Mouse (Mus musculus): ENCODE measurements around the gene Ripor2. TPM values are rescaled to one million over a fixed set of nuclear protein-coding genes. Genes with fewer than 3 reads are reported as not detected.

The Ripor2 gene
- total RNA-seq, 2 experiments from 2014 or later = 62.5 to 68.3 TPM

- no peak for TF ChIP-seq CTCF (IDR thresholded peaks at IDR 0.05)
- Histone ChIP-seq H3K4me3 (peak overlapping the region; percentile 93; the same call in 1 of the 2 replicates), H3K27ac (no peak overlapping the region)
- DNase-seq (ENCODE audit: extremely low spot score in 1 of 2, low spot score in 2 of 2) = no peak
- intact Hi-C loops (cut with DNase I) = no loop called here
Measured at GRCm38 (mm10) chr13:24640836-24641385, 58.9 kb downstream of the Ripor2 start.

- no peak overlapping the region for H3K4me3 ChIP-seq
- no peak overlapping the region for H3K27ac ChIP-seq
- intact Hi-C loops (cut with DNase I) = no loop called here
- no peak for TF ChIP-seq CTCF (IDR thresholded peaks at IDR 0.05)
- no peak for DNase-seq (ENCODE audit: extremely low spot score in 1 of 2, low spot score in 2 of 2)
Measured at GRCm38 (mm10) chr13:24641491-24642430, 59.8 kb downstream of the Ripor2 start.

- H3K4me3 ChIP-seq = no peak overlapping the region
- no peak for DNase-seq (ENCODE audit: extremely low spot score in 1 of 2, low spot score in 2 of 2)
- intact Hi-C loops (cut with DNase I) = no loop called here
- no peak for TF ChIP-seq CTCF (IDR thresholded peaks at IDR 0.05)
- H3K27ac ChIP-seq = no peak overlapping the region
Measured at GRCm38 (mm10) chr13:24645146-24645545, 63.2 kb downstream of the Ripor2 start.

GRCm38 (mm10) chr13:24646324-24646723, 64.3 kb downstream of the Ripor2 start:
- Histone ChIP-seq H3K27ac (no peak overlapping the region), H3K4me3 (no peak overlapping the region)
- intact Hi-C loops (cut with DNase I) = no loop called here
- DNase-seq (ENCODE audit: extremely low spot score in 1 of 2, low spot score in 2 of 2) = no peak
- no peak for TF ChIP-seq CTCF (IDR thresholded peaks at IDR 0.05)

- H3K4me3 ChIP-seq = no peak overlapping the region
- no peak for DNase-seq (ENCODE audit: extremely low spot score in 1 of 2, low spot score in 2 of 2)
- intact Hi-C loops (cut with DNase I) = no loop called here
- H3K27ac ChIP-seq = no peak overlapping the region
- TF ChIP-seq CTCF (IDR thresholded peaks at IDR 0.05) = no peak
Measured at GRCm38 (mm10) chr13:24647444-24647843, 65.5 kb downstream of the Ripor2 start.

GRCm38 (mm10) chr13:24648027-24648426, 66.0 kb downstream of the Ripor2 start:
- intact Hi-C loops (cut with DNase I) = no loop called here
- TF ChIP-seq CTCF (IDR thresholded peaks at IDR 0.05) = no peak
- Histone ChIP-seq H3K4me3 (no peak overlapping the region), H3K27ac (0 out of 2 replicates have a peak overlapping the region, but pooled peaks have one; percentile 32)
- DNase-seq (ENCODE audit: extremely low spot score in 1 of 2, low spot score in 2 of 2) = no peak

- Histone ChIP-seq H3K27ac (no peak overlapping the region), H3K4me3 (no peak overlapping the region)
- no peak for DNase-seq (ENCODE audit: extremely low spot score in 1 of 2, low spot score in 2 of 2)
- TF ChIP-seq CTCF (IDR thresholded peaks at IDR 0.05) = no peak
- intact Hi-C loops (cut with DNase I) = no loop called here
Measured at GRCm38 (mm10) chr13:24648668-24649067, 66.7 kb downstream of the Ripor2 start.

GRCm38 (mm10) chr13:24649099-24649498, 67.1 kb downstream of the Ripor2 start:
- H3K27ac ChIP-seq = no peak overlapping the region
- no peak for DNase-seq (ENCODE audit: extremely low spot score in 1 of 2, low spot score in 2 of 2)
- intact Hi-C loops (cut with DNase I) = no loop called here
- TF ChIP-seq CTCF (IDR thresholded peaks at IDR 0.05) = no peak
- H3K4me3 ChIP-seq = no peak overlapping the region

GRCm38 (mm10) chr13:24651018-24651417, 69.0 kb downstream of the Ripor2 start:
- intact Hi-C loops (cut with DNase I) = no loop called here
- DNase-seq (ENCODE audit: extremely low spot score in 1 of 2, low spot score in 2 of 2) = no peak
- H3K27ac ChIP-seq = no peak overlapping the region
- TF ChIP-seq CTCF (IDR thresholded peaks at IDR 0.05) = no peak
- no peak overlapping the region for H3K4me3 ChIP-seq

- intact Hi-C loops (cut with DNase I) = loop anchor here (2.0 kb wide), 1 partner anchor 32 kb away; no protein-coding TSS in a partner anchor
- no peak overlapping the region for H3K27ac ChIP-seq
- no peak for DNase-seq (ENCODE audit: extremely low spot score in 1 of 2, low spot score in 2 of 2)
- TF ChIP-seq CTCF (IDR thresholded peaks at IDR 0.05) = no peak
- H3K4me3 ChIP-seq = no peak overlapping the region
Measured at GRCm38 (mm10) chr13:24654919-24655635, 73.1 kb downstream of the Ripor2 start.

GRCm38 (mm10) chr13:24656719-24657497, 74.9 kb downstream of the Ripor2 start:
- no peak for TF ChIP-seq CTCF (IDR thresholded peaks at IDR 0.05)
- Histone ChIP-seq H3K4me3 (no peak overlapping the region), H3K27ac (no peak overlapping the region)
- no peak for DNase-seq (ENCODE audit: extremely low spot score in 1 of 2, low spot score in 2 of 2)
- intact Hi-C loops (cut with DNase I) = no loop called here
